In genomic region chr3:87546291-87546721, GRCm38 (mm10) we compare ENCODE assay signal across 19 mouse cellular contexts. TPM values are rescaled to one million over a fixed set of nuclear protein-coding genes. Genes with fewer than 3 reads are reported as not detected.
A peak's percentile ranks its signal among the peaks of the same experiment; 100 is the strongest.
DNase-seq lines count a peak whose midpoint lies in the region; ATAC-seq and TF ChIP-seq lines count a peak whose summit lies in the region.
"Had no signal": no experiment of that assay in that cellular context is flagged by ENCODE, and none has a peak within 500 bp of the region (broad histone marks: within the 10 kb centered on the region; RNA-seq: fewer than 3 reads in every experiment).

No protein-coding gene starts in this region.

- TF ChIP-seq CTCF in hindbrain, postnatal 0 days (IDR thresholded peaks at IDR 0.05; ENCODE audit: low read depth) = no peak
- TF ChIP-seq CTCF in intestine, postnatal 0 days (IDR thresholded peaks at IDR 0.05; ENCODE audit: low read depth) = no peak

- H3K9ac ChIP-seq in hindbrain, postnatal 0 days (replicated peaks; ENCODE audit: low read length) = no peak overlapping the region
- H3K9ac ChIP-seq in intestine, postnatal 0 days (ENCODE audit: low read depth, low read length) = no peak overlapping the region
- H3K9ac ChIP-seq: limb, embryonic 15.5 days; lung, embryonic 14.5 days; stomach, embryonic 15.5 days had no signal

- H3K4me3 ChIP-seq in hindbrain, embryonic 10.5 days = no peak overlapping the region
- H3K4me3 ChIP-seq in hindbrain, postnatal 0 days (ENCODE audit: low read length) = no peak overlapping the region
- no peak overlapping the region for H3K4me3 ChIP-seq in intestine, postnatal 0 days (ENCODE audit: low read depth, low read length)
- H3K4me3 ChIP-seq: limb, embryonic 15.5 days; myocyte; stomach, embryonic 15.5 days had no signal

- H3K4me2 ChIP-seq in hindbrain, postnatal 0 days (ENCODE audit: low read depth, low read length) = no peak overlapping the region
- no peak overlapping the region for H3K4me2 ChIP-seq in intestine, postnatal 0 days (replicated peaks; ENCODE audit: low read depth)
- H3K4me2 ChIP-seq: limb, embryonic 15.5 days; lung, embryonic 14.5 days; stomach, embryonic 15.5 days had no signal

- no peaks in the 10 kb centered on the region for H3K9me3 ChIP-seq in hindbrain, embryonic 10.5 days
- no peaks in the 10 kb centered on the region for H3K9me3 ChIP-seq in hindbrain, postnatal 0 days (ENCODE audit: low read length)
- H3K9me3 ChIP-seq in intestine, postnatal 0 days (ENCODE audit: control insufficient read depth) = no peaks in the 10 kb centered on the region
- H3K9me3 ChIP-seq: limb, embryonic 15.5 days; stomach, embryonic 15.5 days had no signal

- peaks cover 76% of the 10 kb centered on the region for H3K27me3 ChIP-seq in hindbrain, embryonic 10.5 days (ENCODE audit: insufficient read depth, poor library complexity, severe bottlenecking)
- no peaks in the 10 kb centered on the region for H3K27me3 ChIP-seq in hindbrain, postnatal 0 days (ENCODE audit: insufficient read depth, low read length)
- H3K27me3 ChIP-seq in intestine, postnatal 0 days (replicated peaks; ENCODE audit: control insufficient read depth, insufficient read depth, low read length) = no peaks in the 10 kb centered on the region; the same call in 1 of the 2 replicates

- H3K36me3 ChIP-seq in hindbrain, embryonic 10.5 days = no peaks in the 10 kb centered on the region
- H3K36me3 ChIP-seq in hindbrain, postnatal 0 days (ENCODE audit: insufficient read depth, low read length) = no peaks in the 10 kb centered on the region
- no peaks in the 10 kb centered on the region for H3K36me3 ChIP-seq in intestine, postnatal 0 days (ENCODE audit: control insufficient read depth, insufficient read depth)
- H3K36me3 ChIP-seq: limb, embryonic 15.5 days; stomach, embryonic 15.5 days had no signal

- peaks cover 60% of the 10 kb centered on the region for H3K4me1 ChIP-seq in hindbrain, embryonic 10.5 days (replicated peaks)
- no peaks in the 10 kb centered on the region for H3K4me1 ChIP-seq in hindbrain, postnatal 0 days (ENCODE audit: insufficient read depth, low read length)
- H3K4me1 ChIP-seq in intestine, postnatal 0 days (replicated peaks; ENCODE audit: control insufficient read depth, insufficient read depth, low read length) = no peaks in the 10 kb centered on the region
- H3K4me1 ChIP-seq: limb, embryonic 15.5 days; stomach, embryonic 15.5 days had no signal

- H3K27ac ChIP-seq in hindbrain, embryonic 10.5 days = peak overlapping the region; percentile 56; the same call in 1 of the 2 replicates
- no peak overlapping the region for H3K27ac ChIP-seq in hindbrain, postnatal 0 days
- H3K27ac ChIP-seq in intestine, postnatal 0 days (ENCODE audit: low read depth, low read length) = no peak overlapping the region
- H3K27ac ChIP-seq: limb, embryonic 15.5 days; stomach, embryonic 15.5 days had no signal

- DNase-seq in hindbrain, embryonic 10.5 days (ENCODE audit: low spot score) = no peak
- DNase-seq in hindbrain, postnatal 0 days (ENCODE audit: low spot score) = no peak
- peak; percentile 42 for DNase-seq in retina, postnatal 1 day
- no peak for DNase-seq in retina, embryonic 14.5 days (ENCODE audit: low spot score)
- DNase-seq in layer of hippocampus, postnatal 36 days = peak; percentile 51 to 60
- DNase-seq in kidney, postnatal 14 days = no peak
- DNase-seq: adrenal gland, adult 8-10 months; B cell, adult 2 months; cerebellum, adult 9-11 months; gastrocnemius, postnatal 10 days; heart, postnatal 36 days; kidney, adult 11 months; kidney, postnatal 25 days; lung, embryonic 14.5 days; thymus, postnatal 4 days had no signal

- no peak for ATAC-seq in hindbrain, postnatal 0 days
- no peak for ATAC-seq in intestine, postnatal 0 days

- 75% methylated on average over 10 of the region's 10 CpGs for WGBS in hindbrain, embryonic 10.5 days
- 67% methylated on average over 10 of the region's 10 CpGs for WGBS in hindbrain, postnatal 0 days
- WGBS in intestine, postnatal 0 days = 82% methylated on average over 10 of the region's 10 CpGs

RNA-seq across cellular contexts. Expression of gene Etv3, which starts 21.1 kb away (rescaled TPM):
- polyA plus RNA-seq in hindbrain, embryonic 10.5 days (2016; fragmentation: Nextera tagmentation; extraction: Ambion mirVana) = 9.6 and 12.2 TPM in 2 replicates
- 9.5 and 13.2 TPM in 2 replicates for total RNA-seq in hindbrain, postnatal 0 days (2014; rRNA removed)
- 7.2 and 7.7 TPM in 2 replicates for polyA plus RNA-seq in hindbrain, postnatal 0 days (2015; fragmentation: Nextera tagmentation; extraction: Ambion mirVana)
- total RNA-seq in layer of hippocampus, postnatal 36 days (2021) = 10 to 100 TPM; 23.2 TPM
- 9.5 and 11.2 TPM in 2 replicates for polyA plus RNA-seq in intestine, postnatal 0 days (2015; fragmentation: Nextera tagmentation; extraction: Ambion mirVana)

Comparison
In these comparisons a context has a peak if more than half of its experiments do, and no peak if none do; other contexts are left out.
1. DNase-seq: peak in retina, postnatal 1 day (single experiment) and layer of hippocampus, postnatal 36 days (2 of 2); none in hindbrain, embryonic 10.5 days (single experiment), hindbrain, postnatal 0 days (single experiment), retina, embryonic 14.5 days (single experiment) and kidney, postnatal 14 days (single experiment).